Mouse (Mus musculus) kidney, postnatal 0 days (tissue): ENCODE data around the gene Bax. TPM values are rescaled to one million over a fixed set of nuclear protein-coding genes. Genes with fewer than 3 reads are reported as not detected.
"Not testable (repeated sequence)": the region's sequence is repeated elsewhere in the genome, so short reads cannot be mapped to it uniquely, and the experiment has no call there.

ENCODE experiments used
- ATAC-seq: fragments of 200-750 bp; cut with Nextera tagmentation; replicated peaks from 2 replicates; pipeline ENCODE4 v1.8.0; 2017; ENCODE audit warnings: low read depth, moderate number of reproducible peaks, moderate TSS enrichment, moderate library complexity; ENCODE audit not compliant: low FRiP score
- DNase-seq: peaks from one replicate; pipeline ENCODE4 v3.0.0-alpha.2; 2016; ENCODE audit warnings: low spot score
- H3K27ac ChIP-seq: fragments of 300-500 bp; sonication (generic); 2 replicates; pipeline ENCODE4 v1.5.1; 2014; ENCODE audit warnings: mild to moderate bottlenecking
- H3K27me3 ChIP-seq: fragments of 300-500 bp; sonication (generic); 2 replicates; pipeline ENCODE4 v1.6.1; 2014; ENCODE audit warnings: low read length, mixed read lengths; ENCODE audit not compliant: insufficient read depth
- H3K36me3 ChIP-seq: fragments of 300-500 bp; sonication (generic); 2 replicates; pipeline ENCODE4 v1.6.1; 2014; ENCODE audit warnings: low read length, mixed read lengths; ENCODE audit not compliant: insufficient read depth
- H3K4me1 ChIP-seq: fragments of 300-500 bp; sonication (generic); replicated peaks from 2 replicates; pipeline ENCODE4 v1.6.1; 2014; ENCODE audit warnings: antibody characterized with exemption, low read length, mixed read lengths; ENCODE audit not compliant: insufficient read depth
- H3K4me2 ChIP-seq: fragments of 300-500 bp; sonication (generic); 2 replicates; pipeline ENCODE4 v1.6.1; 2014; ENCODE audit warnings: mild to moderate bottlenecking, low read length, moderate library complexity, mixed read lengths
- H3K4me3 ChIP-seq: fragments of 300-500 bp; sonication (generic); replicated peaks from 2 replicates; pipeline ENCODE4 v1.5.1; 2014; ENCODE audit warnings: low read depth, low read length
- H3K9ac ChIP-seq: fragments of 300-500 bp; sonication (generic); 2 replicates; pipeline ENCODE4 v1.6.1; 2014; ENCODE audit warnings: low read depth, low read length
- H3K9me3 ChIP-seq: fragments of 300-500 bp; sonication (generic); replicated peaks from 2 replicates; pipeline ENCODE4 v1.6.1; 2016; ENCODE audit warnings: low read length, inconsistent platforms, mixed read lengths
- CTCF ChIP-seq: IDR thresholded peaks from 2 replicates; pipeline ENCODE4 v1.5.1; 2016; ENCODE audit warnings: antibody characterized with exemption, low read depth, mild to moderate bottlenecking, moderate library complexity
- WGBS: fragments of 180-500 bp; shearing (Covaris S2); extraction: QIAGEN DNeasy Blood & Tissue Kit; methylation state at CpG from one replicate; pipeline ENCODE4 v1.1.7; 2014; 5-methylcytosine and 5-hydroxymethylcytosine counted together
- polyA plus RNA-seq: library from polyadenylated mRNA; unstranded; fragments of >200 nt; fragmentation: Nextera tagmentation; extraction: Ambion mirVana; gene quantifications from 2 replicates; pipeline ENCODE4 v1.2.1, GENCODE M21; 2015

Bax gene
- polyA plus RNA-seq, 1 experiment from 2014 or later: 194 TPM

- H3K4me3 ChIP-seq: no peak overlapping the region
- no peaks in the 10 kb centered on the region for H3K9me3 ChIP-seq
- DNase-seq: no peak
- no peak overlapping the region for H3K9ac ChIP-seq
- H3K4me1 ChIP-seq: no peaks in the 10 kb centered on the region
- WGBS: 87% methylated on average over 1 of the region's 1 CpGs
- H3K27ac ChIP-seq: no peak overlapping the region
- no peaks in the 10 kb centered on the region for H3K36me3 ChIP-seq
- no peaks in the 10 kb centered on the region for H3K27me3 ChIP-seq
- no peak overlapping the region for H3K4me2 ChIP-seq
- no peak for ATAC-seq
- TF ChIP-seq CTCF: no peak
These were observed 15.5 kb upstream of the Bax start for GRCm38 (mm10) chr7:45482166-45482565.

- H3K27me3 ChIP-seq: no peaks in the 10 kb centered on the region
- H3K4me1 ChIP-seq: no peaks in the 10 kb centered on the region
- WGBS: 52% methylated on average over 15 of the region's 15 CpGs
- H3K9me3 ChIP-seq: no peaks in the 10 kb centered on the region
- peak; percentile 81 for DNase-seq
- ATAC-seq: peak; percentile 69
- no peak within 1 kb of the TSS for H3K4me3 ChIP-seq
- H3K27ac ChIP-seq: no peak within 1 kb of the TSS
- H3K9ac ChIP-seq: no peak within 1 kb of the TSS
- H3K36me3 ChIP-seq: no peaks in the 10 kb centered on the region
- no peak for TF ChIP-seq CTCF
- no peak within 1 kb of the TSS for H3K4me2 ChIP-seq
These were observed 14.8 kb upstream of the Bax start, which contains the start of gene Tulp2 for GRCm38 (mm10) chr7:45481374-45481927. Gene Tulp2 (plus strand): TSS chr7:45481877.

- H3K4me2 ChIP-seq, H3K27me3 ChIP-seq, H3K27ac ChIP-seq, H3K4me3 ChIP-seq, H3K9ac ChIP-seq, H3K4me1 ChIP-seq, H3K9me3 ChIP-seq, H3K36me3 ChIP-seq, DNase-seq, ATAC-seq: not testable (repeated sequence)
- 79% methylated on average over 3 of the region's 4 CpGs for WGBS
These were observed 13.6 kb upstream of the Bax start for GRCm38 (mm10) chr7:45480310-45480709.

- Histone ChIP-seq H3K27ac (no peak overlapping the region), H3K9ac (no peak overlapping the region), H3K9me3 (no peaks in the 10 kb centered on the region), H3K27me3 (no peaks in the 10 kb centered on the region), H3K4me2 (no peak overlapping the region), H3K36me3 (no peaks in the 10 kb centered on the region), H3K4me3 (no peak overlapping the region), H3K4me1 (no peaks in the 10 kb centered on the region)
- ATAC-seq: no peak
- TF ChIP-seq CTCF: no peak
- no peak for DNase-seq
- WGBS: 95% methylated on average over 7 of the region's 7 CpGs
These were observed 12.1 kb upstream of the Bax start for GRCm38 (mm10) chr7:45478774-45479173.

GRCm38 (mm10) chr7:45477003-45477402 lies 10.3 kb upstream of the Bax start:
- no peak overlapping the region for H3K9ac ChIP-seq
- no peak overlapping the region; the same call in 1 of the 2 replicates for H3K4me2 ChIP-seq
- DNase-seq (peak; percentile 83), ATAC-seq (no peak; the same call in 1 of the 2 replicates)
- H3K4me3 ChIP-seq: no peak overlapping the region
- peak; percentile 90 for TF ChIP-seq CTCF
- H3K9me3 ChIP-seq: no peaks in the 10 kb centered on the region
- WGBS: 5% methylated on average over 3 of the region's 3 CpGs
- no peaks in the 10 kb centered on the region for H3K27me3 ChIP-seq
- H3K36me3 ChIP-seq: no peaks in the 10 kb centered on the region
- no peaks in the 10 kb centered on the region for H3K4me1 ChIP-seq
- H3K27ac ChIP-seq: no peak overlapping the region; the same call in 1 of the 2 replicates

- no peaks in the 10 kb centered on the region for H3K27me3 ChIP-seq
- H3K27ac ChIP-seq: no peak overlapping the region
- H3K9me3 ChIP-seq: no peaks in the 10 kb centered on the region
- H3K4me2 ChIP-seq: no peak overlapping the region
- WGBS: 24% methylated on average over 1 of the region's 1 CpGs
- DNase-seq (no peak), ATAC-seq (no peak)
- no peak overlapping the region for H3K9ac ChIP-seq
- no peak for TF ChIP-seq CTCF
- no peak overlapping the region for H3K4me3 ChIP-seq
- no peaks in the 10 kb centered on the region for H3K36me3 ChIP-seq
- no peaks in the 10 kb centered on the region for H3K4me1 ChIP-seq
These were observed 9.8 kb upstream of the Bax start for GRCm38 (mm10) chr7:45476453-45476852.
